Mouse (Mus musculus) embryonic facial prominence, embryonic 10.5 days (tissue): ENCODE results near the gene Rps11. TPM values are rescaled to one million over a fixed set of nuclear protein-coding genes. Genes with fewer than 3 reads are reported as not detected.

Source experiments
- DNase-seq: peaks from one replicate; pipeline ENCODE4 v3.0.0-alpha.2; 2017; ENCODE audit warnings: low spot score
- H3K27ac ChIP-seq: fragments of 300-500 bp; sonication (generic); replicated peaks from 2 replicates; pipeline ENCODE4 v1.5.1; 2016; ENCODE audit warnings: mild to moderate bottlenecking
- H3K27me3 ChIP-seq: fragments of 300-500 bp; sonication (generic); replicated peaks from 2 replicates; pipeline ENCODE4 v1.6.1; 2016; ENCODE audit warnings: low read depth, mild to moderate bottlenecking; ENCODE audit not compliant: poor library complexity, severe bottlenecking
- H3K36me3 ChIP-seq: fragments of 300-500 bp; sonication (generic); replicated peaks from 2 replicates; pipeline ENCODE4 v1.6.1; 2016; ENCODE audit warnings: mild to moderate bottlenecking, moderate library complexity
- H3K4me1 ChIP-seq: fragments of 300-500 bp; sonication (generic); 2 replicates; pipeline ENCODE4 v1.6.1; 2016
- H3K4me3 ChIP-seq: fragments of 300-500 bp; sonication (generic); 2 replicates; pipeline ENCODE4 v1.5.1; 2016; ENCODE audit warnings: mild to moderate bottlenecking, moderate library complexity
- H3K9me3 ChIP-seq: fragments of 300-500 bp; sonication (generic); 2 replicates; pipeline ENCODE4 v1.6.1; 2016; ENCODE audit warnings: mild to moderate bottlenecking
- WGBS: fragments of 180-500 bp; shearing (Covaris S2); methylation state at CpG from one replicate; pipeline ENCODE4 v1.1.7; 2016; 5-methylcytosine and 5-hydroxymethylcytosine counted together
- polyA plus RNA-seq: library from polyadenylated mRNA; unstranded; fragments of >200 nt; fragmentation: Nextera tagmentation; extraction: Ambion mirVana; gene quantifications from 2 replicates; pipeline ENCODE4 v1.2.1, GENCODE M21; 2016

The Rps11 gene
- polyA plus RNA-seq, 1 experiment from 2014 or later: 1,885 TPM

- DNase-seq: no peak
- no peaks in the 10 kb centered on the region for H3K9me3 ChIP-seq
- H3K4me1 ChIP-seq: peaks cover 24% of the 10 kb centered on the region
- H3K27ac ChIP-seq: 0 out of 2 replicates have a peak overlapping the region, but pooled peaks have one; percentile 14
- H3K4me3 ChIP-seq: 0 out of 2 replicates have a peak overlapping the region, but pooled peaks have one; percentile 6
- 84% methylated on average over 12 of the region's 12 CpGs for WGBS
- peaks cover 12% of the 10 kb centered on the region for H3K36me3 ChIP-seq
- peaks cover 33% of the 10 kb centered on the region for H3K27me3 ChIP-seq
Measured at GRCm38 (mm10) chr7:45137171-45138006, 13.2 kb upstream of the Rps11 start.

- Histone ChIP-seq H3K27ac (peak within 1 kb of the TSS; percentile 63), H3K9me3 (no peaks in the 10 kb centered on the region), H3K36me3 (no peaks in the 10 kb centered on the region; the same call in 1 of the 2 replicates), H3K4me3 (peak within 1 kb of the TSS; percentile 63), H3K4me1 (peaks cover 27% of the 10 kb centered on the region), H3K27me3 (peaks cover 37% of the 10 kb centered on the region)
- DNase-seq: peak; percentile 86
- 5% methylated on average over 29 of the region's 29 CpGs for WGBS
Measured at GRCm38 (mm10) chr7:45135993-45136567, 11.8 kb upstream of the Rps11 start, which contains the start of the genes Gm45713 and Flt3l. TSS of gene Gm45713 (minus strand) at chr7:45136231. TSS of gene Flt3l (minus strand) at chr7:45136432.

GRCm38 (mm10) chr7:45135370-45135769 is 11.1 kb upstream of the Rps11 start:
- no peak for DNase-seq
- H3K4me1 ChIP-seq: peaks cover 27% of the 10 kb centered on the region
- H3K4me3 ChIP-seq: peak overlapping the region; percentile 63
- 0 out of 2 replicates have a peak overlapping the region, but pooled peaks have one; percentile 63 for H3K27ac ChIP-seq
- 78% methylated on average over 3 of the region's 3 CpGs for WGBS
- H3K36me3 ChIP-seq: no peaks in the 10 kb centered on the region; the same call in 1 of the 2 replicates
- no peaks in the 10 kb centered on the region for H3K9me3 ChIP-seq
- peaks cover 37% of the 10 kb centered on the region for H3K27me3 ChIP-seq

GRCm38 (mm10) chr7:45134544-45135026 is 10.3 kb upstream of the Rps11 start:
- Histone ChIP-seq H3K4me1 (peaks cover 31% of the 10 kb centered on the region), H3K36me3 (no peaks in the 10 kb centered on the region), H3K27me3 (peaks cover 37% of the 10 kb centered on the region), H3K4me3 (peak overlapping the region; percentile 63; the same call in 1 of the 2 replicates), H3K9me3 (no peaks in the 10 kb centered on the region), H3K27ac (no peak overlapping the region)
- WGBS: 5% methylated on average over 12 of the region's 12 CpGs
- DNase-seq: peak; percentile 48

GRCm38 (mm10) chr7:45133446-45134159 is 9.4 kb upstream of the Rps11 start:
- Histone ChIP-seq H3K27me3 (peaks cover 37% of the 10 kb centered on the region), H3K9me3 (no peaks in the 10 kb centered on the region), H3K4me1 (peaks cover 35% of the 10 kb centered on the region), H3K27ac (no peak overlapping the region; the same call in 1 of the 2 replicates), H3K4me3 (no peak overlapping the region), H3K36me3 (no peaks in the 10 kb centered on the region)
- DNase-seq: no peak
- 75% methylated on average over 8 of the region's 8 CpGs for WGBS

- no peaks in the 10 kb centered on the region for H3K9me3 ChIP-seq
- DNase-seq: no peak
- WGBS: 82% methylated on average over 11 of the region's 11 CpGs
- H3K27me3 ChIP-seq: peaks cover 29% of the 10 kb centered on the region
- peaks cover 42% of the 10 kb centered on the region for H3K4me1 ChIP-seq
- peaks cover 11% of the 10 kb centered on the region for H3K36me3 ChIP-seq
- H3K4me3 ChIP-seq: peak overlapping the region; percentile 28; the same call in 1 of the 2 replicates
- H3K27ac ChIP-seq: 0 out of 2 replicates have a peak overlapping the region, but pooled peaks have one; percentile 37
Measured at GRCm38 (mm10) chr7:45131850-45132249, 7.6 kb upstream of the Rps11 start.

- H3K27ac ChIP-seq: peak overlapping the region; percentile 100
- H3K4me1 ChIP-seq: peaks cover 53% of the 10 kb centered on the region
- no peaks in the 10 kb centered on the region for H3K9me3 ChIP-seq
- peaks cover 12% of the 10 kb centered on the region for H3K27me3 ChIP-seq
- peak; percentile 36 for DNase-seq
- H3K36me3 ChIP-seq: peaks cover 30% of the 10 kb centered on the region
- WGBS: 56% methylated on average over 15 of the region's 15 CpGs
- peak overlapping the region; percentile 88 for H3K4me3 ChIP-seq
Measured at GRCm38 (mm10) chr7:45129776-45130512, 5.7 kb upstream of the Rps11 start.

- no peaks in the 10 kb centered on the region for H3K9me3 ChIP-seq
- peaks cover 31% of the 10 kb centered on the region for H3K36me3 ChIP-seq
- WGBS: under 1% methylated on average over 17 of the region's 17 CpGs
- H3K4me3 ChIP-seq: peak overlapping the region; percentile 88
- peak overlapping the region; percentile 100 for H3K27ac ChIP-seq
- DNase-seq: peak; percentile 80
- peaks cover 5% of the 10 kb centered on the region; the same call in 1 of the 2 replicates for H3K27me3 ChIP-seq
- H3K4me1 ChIP-seq: peaks cover 53% of the 10 kb centered on the region
Measured at GRCm38 (mm10) chr7:45129318-45129717, 5.1 kb upstream of the Rps11 start.

- Histone ChIP-seq H3K36me3 (peaks cover 31% of the 10 kb centered on the region), H3K27ac (peak within 1 kb of the TSS; percentile 100), H3K4me1 (peaks cover 48% of the 10 kb centered on the region), H3K27me3 (0 out of 2 replicates have a peak, but pooled peaks cover 4% of the 10 kb centered on the region), H3K4me3 (peak within 1 kb of the TSS; percentile 88), H3K9me3 (no peaks in the 10 kb centered on the region)
- DNase-seq: peak; percentile 98
- WGBS: under 1% methylated on average over 48 of the region's 48 CpGs
Measured at GRCm38 (mm10) chr7:45128624-45129246, 4.5 kb upstream of the Rps11 start, which contains the start of gene Rpl13a. TSS of gene Rpl13a (minus strand) at chr7:45128761.

GRCm38 (mm10) chr7:45127700-45128224 is 3.5 kb upstream of the Rps11 start:
- 0 out of 2 replicates have a peak, but pooled peaks cover 4% of the 10 kb centered on the region for H3K27me3 ChIP-seq
- H3K4me1 ChIP-seq: peaks cover 52% of the 10 kb centered on the region
- DNase-seq: peak; percentile 30
- peaks cover 40% of the 10 kb centered on the region for H3K36me3 ChIP-seq
- WGBS: 2% methylated on average over 6 of the region's 6 CpGs
- H3K4me3 ChIP-seq: peak overlapping the region; percentile 88
- H3K9me3 ChIP-seq: no peaks in the 10 kb centered on the region
- H3K27ac ChIP-seq: peak overlapping the region; percentile 100
